Mouse (Mus musculus): Measurements from ENCODE around the gene Cd2ap.
A peak's percentile ranks its signal among the peaks of the same experiment; 100 is the strongest.

The Cd2ap gene

GRCm38 (mm10) chr17:42860370-42860769 lies 16.1 kb downstream of the Cd2ap start:
- no peak for DNase-seq (ENCODE audit: low read depth)

- DNase-seq (ENCODE audit: low read depth) = peak; percentile 21
Observed at GRCm38 (mm10) chr17:42857506-42857905, 19.0 kb downstream of the Cd2ap start.

GRCm38 (mm10) chr17:42847108-42847507 lies 29.4 kb downstream of the Cd2ap start:
- no peak for DNase-seq (ENCODE audit: low read depth)

GRCm38 (mm10) chr17:42837193-42837592 lies 39.3 kb downstream of the Cd2ap start:
- no peak for DNase-seq (ENCODE audit: low read depth)

DNA sequence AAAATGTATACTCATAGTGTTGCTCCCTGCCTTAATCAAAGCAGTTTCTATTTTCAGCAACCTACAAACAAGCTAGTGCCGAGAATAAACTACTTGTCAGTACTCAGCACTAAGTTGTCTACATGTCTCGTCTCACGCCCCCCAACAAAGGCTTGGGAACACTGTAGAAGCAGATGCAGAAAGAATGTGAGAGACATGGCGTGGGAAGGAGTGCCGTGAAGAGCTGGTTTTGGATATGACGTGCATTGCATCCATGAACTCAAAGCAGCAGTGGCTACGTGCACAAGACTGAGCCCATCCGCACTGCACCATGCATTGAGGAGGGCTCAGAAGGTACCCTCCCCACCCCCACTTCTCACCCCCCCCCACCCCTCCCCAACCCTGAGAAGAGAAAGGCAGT lies 53.7 kb downstream of the Cd2ap start:
- no peak for DNase-seq (ENCODE audit: low read depth)

GRCm38 (mm10) chr17:42815374-42815773 lies 61.1 kb downstream of the Cd2ap start:
- no peak for DNase-seq (ENCODE audit: low read depth)

- no peak for DNase-seq (ENCODE audit: low read depth)
Observed at GRCm38 (mm10) chr17:42792412-42792975, 84.0 kb downstream of the Cd2ap start.

- no peak for DNase-seq (ENCODE audit: low read depth)
Observed at GRCm38 (mm10) chr17:42790787-42791186, 85.7 kb downstream of the Cd2ap start.

- DNase-seq (ENCODE audit: low read depth) = no peak
Observed at GRCm38 (mm10) chr17:42789723-42790122, 86.7 kb downstream of the Cd2ap start.

GRCm38 (mm10) chr17:42788686-42789453 lies 87.6 kb downstream of the Cd2ap start:
- no peak for DNase-seq (ENCODE audit: low read depth)

DNA sequence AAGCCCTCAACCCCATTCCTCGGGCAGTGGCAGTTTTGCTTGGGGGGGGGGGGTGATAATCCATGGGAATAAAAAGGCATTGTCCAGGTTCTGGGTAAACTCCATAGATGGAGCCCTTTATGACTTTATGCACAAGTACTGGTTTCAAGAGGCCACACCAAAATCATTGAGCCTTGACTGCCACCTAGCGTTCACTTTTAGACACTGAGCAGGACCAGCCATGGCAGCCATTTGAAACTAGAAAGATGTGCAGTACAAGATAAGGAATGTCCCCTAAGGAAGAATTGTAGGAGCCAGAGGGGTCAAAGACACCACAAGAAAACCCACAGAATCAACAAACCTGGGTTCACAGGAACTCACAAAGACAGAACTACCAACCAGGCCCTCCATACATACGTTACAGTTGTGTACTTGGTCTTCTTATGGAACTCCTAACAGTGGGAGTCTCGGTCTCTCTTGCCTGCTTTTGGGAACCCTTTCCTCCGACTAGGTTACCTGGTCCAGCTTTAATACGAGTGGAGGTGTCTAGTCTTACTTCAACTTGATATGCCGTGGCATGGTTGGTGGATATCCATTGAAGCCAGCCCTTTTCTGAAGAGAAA lies 94.2 kb downstream of the Cd2ap start:
- DNase-seq (ENCODE audit: low read depth) = peak; percentile 74

- DNase-seq (ENCODE audit: low read depth) = no peak
Observed at GRCm38 (mm10) chr17:42753791-42754190, 122.7 kb downstream of the Cd2ap start.

GRCm38 (mm10) chr17:42752173-42752572 lies 124.3 kb downstream of the Cd2ap start:
- no peak for DNase-seq (ENCODE audit: low read depth)

- DNase-seq (ENCODE audit: low read depth) = no peak
Observed at GRCm38 (mm10) chr17:42745657-42746420, 130.6 kb downstream of the Cd2ap start.

All from induced T-regulatory cell, adult 2 months (primary cell).